Mouse (Mus musculus): ENCODE results near the gene Cyb5b.

Cyb5b gene

DNA sequence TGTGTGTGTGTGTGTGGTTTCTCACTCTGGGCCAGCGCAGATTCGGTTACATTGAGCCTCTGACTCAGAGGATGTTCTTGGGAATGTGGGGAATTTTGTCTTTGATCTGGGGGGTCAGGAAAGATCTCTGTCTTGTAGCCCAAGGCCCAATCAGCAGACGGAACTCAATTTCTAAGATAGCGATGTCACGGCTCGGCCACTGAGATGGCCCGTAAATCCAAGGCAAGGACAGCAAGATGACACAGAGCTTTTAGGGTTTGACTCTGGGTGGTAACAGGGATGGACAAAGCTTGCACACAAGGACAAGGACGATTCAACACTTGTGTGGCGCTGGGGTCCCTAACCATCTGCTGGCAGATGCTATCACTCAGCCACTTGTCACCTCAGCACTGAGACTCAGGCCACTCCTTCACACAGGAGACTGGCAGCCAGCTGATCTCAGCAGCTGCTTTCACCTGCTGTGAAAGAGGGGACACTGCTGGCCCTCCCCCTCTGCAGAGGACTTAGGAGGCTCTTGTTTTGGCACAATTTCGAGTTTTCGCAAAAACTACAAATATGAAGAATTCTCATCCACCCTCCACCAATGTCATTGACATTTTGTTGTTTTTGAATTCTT lies 76.7 kb downstream of the Cyb5b start:
- no peak for DNase-seq (ENCODE audit: low spot score)

DNA sequence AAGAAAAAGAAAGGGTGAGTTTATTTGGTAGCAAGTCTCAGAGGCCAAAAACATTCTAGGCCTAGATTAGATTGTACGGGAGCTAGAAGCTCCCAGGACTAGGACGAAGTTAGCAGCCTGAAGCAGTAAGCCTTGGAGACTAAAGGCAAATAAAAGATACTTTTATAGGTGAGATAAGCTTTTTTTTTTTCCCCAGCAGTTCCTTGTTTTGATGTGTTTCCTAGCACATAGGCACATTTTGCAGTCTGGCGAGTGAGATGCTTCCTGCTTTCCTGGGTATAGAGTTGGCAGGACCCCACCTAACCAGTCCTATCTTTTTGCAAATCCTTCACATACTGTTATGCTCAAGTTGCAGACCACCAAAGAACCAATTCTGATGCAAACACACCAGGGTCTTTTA lies 82.8 kb downstream of the Cyb5b start:
- DNase-seq (ENCODE audit: low spot score): no peak

DNA sequence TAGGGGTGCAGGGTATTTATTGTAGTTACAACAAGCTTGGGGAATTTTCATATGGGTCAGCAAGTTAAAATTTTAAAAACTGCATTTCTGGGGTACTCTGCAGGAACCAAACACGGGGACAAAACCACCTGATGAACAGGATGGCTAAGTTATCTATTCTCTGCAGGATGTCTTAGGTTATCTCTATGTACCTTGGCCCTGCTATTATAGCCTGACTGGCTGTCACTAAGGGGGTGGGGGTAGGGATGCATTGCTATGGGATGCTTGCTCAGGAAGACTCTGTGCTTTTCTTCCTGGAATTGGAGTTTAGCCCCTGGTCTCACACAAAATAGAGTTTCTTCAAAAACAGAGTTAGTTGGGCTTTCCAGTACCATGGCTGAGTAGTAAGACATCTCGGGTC lies 83.3 kb downstream of the Cyb5b start:
- DNase-seq (ENCODE audit: low spot score): no peak
